Mouse (Mus musculus) MEL (cell line): Measurements from ENCODE around the gene Adgra1.

ENCODE experiments used
- CHD1 ChIP-seq: IDR thresholded peaks from 2 replicates; pipeline ENCODE4 v1.6.1; 2012; ENCODE audit warnings: low read depth, mild to moderate bottlenecking, inconsistent platforms, low read length, improper control_type of control experiment
- CHD2 ChIP-seq: IDR thresholded peaks from 2 replicates; pipeline ENCODE4 v1.6.1; 2011; ENCODE audit warnings: low read length, improper control_type of control experiment
- CTCF ChIP-seq, 3 experiments: IDR thresholded peaks in 2 of 3; conservative IDR thresholded peaks in 1 of 3; 2 replicates each; pipeline ENCODE4 v1.5.1; 2011 to 2012; ENCODE audit warnings: low read length in 3 of 3, low read depth in 2 of 3, mild to moderate bottlenecking in 2 of 3, improper control_type of control experiment in 1 of 3, inconsistent platforms in 1 of 3, mixed read lengths in 1 of 3, moderate library complexity in 1 of 3; ENCODE audit not compliant: control insufficient read depth in 1 of 3, insufficient read depth in 1 of 3, poor library complexity in 1 of 3, severe bottlenecking in 1 of 3
- E2F4 ChIP-seq: IDR thresholded peaks from 2 replicates; pipeline ENCODE4 v1.6.1; 2011; ENCODE audit warnings: low read depth, low read length, improper control_type of control experiment, borderline replicate concordance
- EP300 ChIP-seq, 2 experiments: IDR thresholded peaks; 2 replicates each; pipeline ENCODE4 v1.6.1; 2011; ENCODE audit warnings: improper control_type of control experiment in 2 of 2, low read length in 2 of 2, low read depth in 1 of 2, mild to moderate bottlenecking in 1 of 2
- NELFE ChIP-seq: IDR thresholded peaks from 2 replicates; pipeline ENCODE4 v1.6.1; 2011; ENCODE audit warnings: low read depth, low read length, improper control_type of control experiment
- NRF1 ChIP-seq: IDR thresholded peaks from 2 replicates; pipeline ENCODE4 v1.6.1; 2014; ENCODE audit warnings: low read depth, mild to moderate bottlenecking, inconsistent platforms, low read length, improper control_type of control experiment, moderate library complexity; ENCODE audit not compliant: poor library complexity, insufficient read depth, severe bottlenecking
- POLR2A ChIP-seq, 2 experiments: IDR thresholded peaks; 2 replicates each; pipeline ENCODE4 v1.6.1; 2011 to 2012; ENCODE audit warnings: low read length in 2 of 2, mild to moderate bottlenecking in 2 of 2, control low read depth in 1 of 2, improper control_type of control experiment in 1 of 2, low read depth in 1 of 2, moderate library complexity in 1 of 2; ENCODE audit not compliant: control insufficient read depth in 1 of 2, insufficient read depth in 1 of 2, poor library complexity in 1 of 2
- SIN3A ChIP-seq: IDR thresholded peaks from 2 replicates; pipeline ENCODE4 v1.6.1; 2012; ENCODE audit warnings: low read length, improper control_type of control experiment, inconsistent platforms
- TAL1 ChIP-seq: IDR thresholded peaks from 2 replicates; pipeline ENCODE4 v1.6.1; 2012; ENCODE audit warnings: mild to moderate bottlenecking, inconsistent platforms, low read length, moderate library complexity, mixed read lengths
- USF1 ChIP-seq: IDR thresholded peaks from 2 replicates; pipeline ENCODE4 v1.6.1; 2014; ENCODE audit warnings: low read depth, mild to moderate bottlenecking, inconsistent platforms, low read length, improper control_type of control experiment, moderate library complexity
- USF2 ChIP-seq, 2 experiments: IDR thresholded peaks; 2 replicates each; pipeline ENCODE4 v1.6.1; 2011 to 2012; ENCODE audit warnings: improper control_type of control experiment in 2 of 2, low read length in 2 of 2, borderline replicate concordance in 1 of 2, inconsistent platforms in 1 of 2, low read depth in 1 of 2, mild to moderate bottlenecking in 1 of 2; ENCODE audit not compliant: insufficient read depth in 1 of 2
- ZKSCAN1 ChIP-seq: IDR thresholded peaks from 2 replicates; pipeline ENCODE4 v1.6.1; 2012; ENCODE audit warnings: low read depth, mild to moderate bottlenecking, inconsistent platforms, low read length, improper control_type of control experiment, moderate library complexity

DNA sequence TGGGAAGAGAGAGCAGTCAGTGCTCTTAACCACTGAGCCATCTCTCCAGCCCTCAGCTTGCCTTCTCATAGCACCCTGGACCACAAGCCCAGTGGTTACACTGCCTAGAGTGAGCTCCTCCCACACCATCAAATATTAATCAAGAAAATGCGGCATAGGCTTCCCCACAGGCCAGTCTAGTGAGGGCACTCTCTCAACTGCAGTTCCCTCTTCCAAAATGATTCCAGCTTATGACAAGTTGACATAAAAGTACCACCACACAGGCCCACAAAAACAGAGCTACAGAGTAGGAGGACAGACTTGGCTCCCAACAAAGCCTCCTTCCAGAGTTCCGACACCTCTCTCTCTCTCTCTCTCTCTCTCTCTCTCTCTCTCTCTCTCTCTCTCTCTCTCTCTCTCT lies 29.1 kb downstream of the Adgra1 start:
- TF ChIP-seq CTCF (IDR thresholded peaks at IDR 0.05 in 2 of 3, conservative IDR thresholded peaks at IDR 0.05 in 1 of 3; ENCODE audit: control insufficient read depth in 1 of 3, insufficient read depth in 1 of 3, low read depth in 2 of 3, low read length in 3 of 3, poor library complexity in 1 of 3, severe bottlenecking in 1 of 3) (no peak), USF1 (no peak), SIN3A (no peak), ZKSCAN1 (no peak), POLR2A (IDR thresholded peaks at IDR 0.05; ENCODE audit: control insufficient read depth in 1 of 2, insufficient read depth in 1 of 2, low read depth in 1 of 2, low read length in 2 of 2, poor library complexity in 1 of 2) (no peak), EP300 (IDR thresholded peaks at IDR 0.05; ENCODE audit: low read depth in 1 of 2, low read length in 2 of 2) (no peak), TAL1 (no peak), NRF1 (no peak), CHD1 (no peak), NELFE (no peak), CHD2 (no peak), USF2 (IDR thresholded peaks at IDR 0.05; ENCODE audit: borderline replicate concordance in 1 of 2, insufficient read depth in 1 of 2, low read depth in 1 of 2, low read length in 2 of 2) (no peak), E2F4 (no peak)
